Mouse (Mus musculus) CH12.LX (cell line): ENCODE data around the gene Cdyl. TPM values are rescaled to one million over a fixed set of nuclear protein-coding genes. Genes with fewer than 3 reads are reported as not detected.

Experiments
- DNase-seq: peaks from one replicate; pipeline ENCODE4 v3.0.0-alpha.2; 2013; ENCODE audit errors: extremely low read depth
- H3K27ac ChIP-seq: 2 replicates; pipeline ENCODE4 v1.5.1; 2012; ENCODE audit warnings: low read depth, mild to moderate bottlenecking, control low read depth, moderate library complexity; ENCODE audit not compliant: insufficient read depth
- H3K27me3 ChIP-seq: replicated peaks from 2 replicates; pipeline ENCODE3; 2012; ENCODE audit warnings: inconsistent platforms
- H3K36me3 ChIP-seq, 2 experiments: replicated peaks in 1 of 2; 2 replicates each; pipeline versions ENCODE3 to v1.6.1; 2012; ENCODE audit warnings: inconsistent platforms in 1 of 2, low read length in 1 of 2, mild to moderate bottlenecking in 1 of 2, mixed read lengths in 1 of 2, moderate library complexity in 1 of 2; ENCODE audit not compliant: control insufficient read depth in 1 of 2, insufficient read depth in 1 of 2
- H3K4me1 ChIP-seq, 2 experiments: 2 replicates each; pipeline ENCODE4 v1.6.1; 2012; ENCODE audit warnings: inconsistent platforms in 1 of 2, moderate library complexity in 1 of 2; ENCODE audit not compliant: insufficient read depth in 2 of 2, control insufficient read depth in 1 of 2
- H3K4me2 ChIP-seq: 2 replicates; pipeline ENCODE4 v1.6.1; 2012; ENCODE audit warnings: low read depth, mild to moderate bottlenecking, control low read depth; ENCODE audit not compliant: poor library complexity, insufficient read depth, severe bottlenecking
- H3K4me3 ChIP-seq, 3 experiments: fragments of 150-350 bp in 1 of 3; sonication (generic) in 1 of 3; replicated peaks in 1 of 3; 2 replicates each; pipeline versions ENCODE3 to v1.5.1; 2011 to 2012; ENCODE audit warnings: low read depth in 2 of 3, low read length in 2 of 3, mild to moderate bottlenecking in 2 of 3, moderate library complexity in 2 of 3, control low read depth in 1 of 3, improper control_type of control experiment in 1 of 3, inconsistent platforms in 1 of 3, mixed read lengths in 1 of 3; ENCODE audit not compliant: poor library complexity in 1 of 3
- H3K79me2 ChIP-seq: replicated peaks from 2 replicates; pipeline ENCODE4 v1.6.1; 2012; ENCODE audit warnings: mild to moderate bottlenecking, moderate library complexity; ENCODE audit not compliant: control insufficient read depth, poor library complexity, insufficient read depth, severe bottlenecking; ENCODE audit errors: extremely low read depth
- H3K9ac ChIP-seq: 2 replicates; pipeline ENCODE4 v1.6.1; 2012; ENCODE audit warnings: low read depth, mild to moderate bottlenecking, control low read depth, moderate library complexity; ENCODE audit not compliant: insufficient read depth
- H3K9me3 ChIP-seq: replicated peaks from 2 replicates; pipeline ENCODE3; 2012; ENCODE audit warnings: low read length, inconsistent platforms, mixed read lengths
- CHD1 ChIP-seq: IDR thresholded peaks from 2 replicates; pipeline ENCODE4 v1.6.1; 2012; ENCODE audit warnings: low read depth, low read length, improper control_type of control experiment, inconsistent platforms
- EP300 ChIP-seq: IDR thresholded peaks from 2 replicates; pipeline ENCODE4 v1.6.1; 2011; ENCODE audit warnings: low read length, improper control_type of control experiment
- MAFK ChIP-seq: IDR thresholded peaks from 2 replicates; pipeline ENCODE4 v1.6.1; 2011; ENCODE audit warnings: low read length, improper control_type of control experiment; ENCODE audit not compliant: insufficient replicate concordance
- MAZ ChIP-seq: IDR thresholded peaks from 2 replicates; pipeline ENCODE4 v1.6.1; 2012; ENCODE audit warnings: low read depth, mild to moderate bottlenecking, inconsistent platforms, low read length, improper control_type of control experiment, moderate library complexity
- PAX5 ChIP-seq: IDR thresholded peaks from 2 replicates; pipeline ENCODE4 v1.6.1; 2012; ENCODE audit warnings: low read length, inconsistent platforms, mixed read lengths
- POLR2AphosphoS2 ChIP-seq: IDR thresholded peaks from 2 replicates; pipeline ENCODE4 v1.6.1; 2011; ENCODE audit warnings: low read depth, low read length, improper control_type of control experiment
- RAD21 ChIP-seq: IDR thresholded peaks from 2 replicates; pipeline ENCODE4 v1.6.1; 2011; ENCODE audit warnings: low read depth, mild to moderate bottlenecking, low read length, improper control_type of control experiment, moderate library complexity
- RCOR1 ChIP-seq: conservative IDR thresholded peaks from 2 replicates; pipeline ENCODE4 v1.6.1; 2012; ENCODE audit warnings: low read depth, mild to moderate bottlenecking, inconsistent platforms, low read length, improper control_type of control experiment
- SIN3A ChIP-seq: IDR thresholded peaks from 2 replicates; pipeline ENCODE4 v1.6.1; 2012; ENCODE audit warnings: low read length, improper control_type of control experiment, inconsistent platforms
- TBP ChIP-seq: conservative IDR thresholded peaks from 2 replicates; pipeline ENCODE4 v1.6.1; 2011; ENCODE audit warnings: low read depth, low read length, improper control_type of control experiment
- USF1 ChIP-seq: IDR thresholded peaks from 2 replicates; pipeline ENCODE4 v1.6.1; 2014; ENCODE audit warnings: low read depth, mild to moderate bottlenecking, inconsistent platforms, low read length, improper control_type of control experiment
- USF2 ChIP-seq: conservative IDR thresholded peaks from 2 replicates; pipeline ENCODE4 v1.6.1; 2011; ENCODE audit warnings: low read depth, low read length, improper control_type of control experiment
- dilution Hi-C: fragments of 300-500 bp; cut with MboI; formaldehyde crosslinking; loops from 2 replicates; pipeline ENCODE4 v1.14.3; 2020; ENCODE audit warnings: low sequenced_read_pairs; ENCODE audit not compliant: extremely low pct_unique_long_range_greater_than_20kb, extremely low pct_ligation_motif_present
- in situ Hi-C: fragments of 300-500 bp; cut with MboI; formaldehyde crosslinking; loops from 3 replicates; pipeline ENCODE4 v1.14.3; 2019; ENCODE audit warnings: low sequenced_read_pairs, low pct_ligation_motif_present, low pct_unique_long_range_greater_than_20kb, mixed read lengths
- polyA plus RNA-seq: library from polyadenylated mRNA; unstranded; fragments of >175 nt; gene quantifications from 2 replicates; pipeline ENCODE4 v1.2.1, GENCODE M21; 2012; ENCODE audit warnings: low read depth; ENCODE audit not compliant: insufficient read length
- total RNA-seq, 2 experiments: library from RNA; depleted of rRNA; stranded (reverse); fragments of 300-350 nt in 1 of 2; fragments of >200 nt in 1 of 2; gene quantifications; 2 replicates each; pipeline ENCODE4 v1.2.3; 2012 to 2014

The Cdyl gene
- total and polyA plus RNA-seq, 3 experiments = 5.7 to 9.1 (median 8.3) TPM

DNA sequence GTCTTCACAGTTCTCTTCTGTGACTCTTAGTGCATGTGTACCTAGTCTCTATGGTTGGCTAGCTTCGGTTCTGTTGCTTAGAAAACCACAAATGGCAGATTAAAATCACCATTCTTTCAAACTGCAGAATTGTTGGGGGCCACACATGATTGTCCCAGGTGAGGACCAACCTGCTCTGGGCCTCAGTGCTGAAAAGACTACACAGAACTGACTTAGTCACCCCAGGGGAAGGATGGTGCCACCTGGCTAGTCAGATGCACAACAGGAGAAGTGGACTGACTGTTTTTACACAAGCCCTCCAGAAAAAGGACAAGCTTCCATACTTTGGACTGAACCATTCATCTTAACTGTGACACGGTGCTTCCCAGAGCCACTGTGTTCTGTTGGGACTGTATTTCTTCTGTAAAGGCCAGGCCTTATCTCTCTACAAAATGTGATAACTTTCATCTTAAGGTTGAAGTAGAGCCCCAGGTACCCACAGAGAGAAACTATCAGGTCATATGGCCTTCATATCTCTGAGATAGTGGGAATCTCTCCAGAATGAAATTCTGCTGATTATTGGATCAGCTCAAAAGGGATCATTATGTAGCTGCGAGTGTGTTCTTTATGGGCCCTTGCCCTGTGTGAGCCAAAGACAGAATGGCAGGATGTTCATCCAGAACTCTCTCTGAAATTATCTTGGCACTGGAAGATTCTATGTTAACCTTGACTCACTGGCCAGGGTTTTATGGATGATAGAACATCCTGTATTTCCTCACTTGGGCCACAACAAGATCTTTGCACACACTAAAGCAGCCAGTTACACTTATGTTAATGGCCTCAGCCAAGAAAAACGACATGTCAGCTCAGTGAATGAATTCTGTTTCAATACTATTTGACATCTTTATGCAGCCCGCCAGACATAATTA lies 149.9 kb downstream of the Cdyl start:
- Histone ChIP-seq H3K4me1 (peaks cover 26 to 61% of the 10 kb centered on the region in 2 experiments), H3K27ac (no peak overlapping the region), H3K4me3 (no peak overlapping the region), H3K27me3 (no peaks in the 10 kb centered on the region), H3K36me3 (peaks cover 0 to 13% of the 10 kb centered on the region in 2 experiments), H3K79me2 (peaks cover 10% of the 10 kb centered on the region), H3K9ac (no peak overlapping the region), H3K4me2 (no peak overlapping the region), H3K9me3 (peaks cover 4% of the 10 kb centered on the region)
- dilution Hi-C loops = no loop called here
- in situ Hi-C loops = no loop called here
- TF ChIP-seq USF2 (no peak), RCOR1 (no peak), MAZ (no peak), TBP (no peak), RAD21 (no peak), EP300 (no peak), USF1 (no peak), PAX5 (no peak), POLR2AphosphoS2 (no peak), CHD1 (no peak)
- no peak for DNase-seq

DNA sequence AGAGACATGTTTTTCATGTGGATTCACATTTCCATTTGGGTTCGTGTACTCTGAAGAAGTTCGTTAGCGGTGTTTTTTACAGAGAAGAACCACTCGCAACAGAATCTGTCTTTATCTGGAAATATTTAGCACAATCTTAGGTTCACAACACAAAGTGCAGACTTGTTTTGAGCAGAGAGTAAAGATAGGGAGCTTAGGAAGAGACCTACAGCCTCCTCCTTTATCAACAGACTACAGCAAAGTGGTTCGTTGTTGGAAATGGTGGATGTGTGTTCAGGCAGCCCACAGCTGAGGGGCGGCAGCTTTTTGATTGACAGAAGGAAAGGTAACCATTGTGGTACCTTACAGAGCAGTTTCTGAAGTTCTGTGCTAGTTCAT lies 150.5 kb downstream of the Cdyl start:
- no peaks in the 10 kb centered on the region for H3K27me3 ChIP-seq
- peaks cover under 1% of the 10 kb centered on the region for H3K9me3 ChIP-seq
- H3K36me3 ChIP-seq = peaks cover 0 to 9% of the 10 kb centered on the region in 2 experiments
- in situ Hi-C loops = no loop called here
- no peak overlapping the region for H3K27ac ChIP-seq
- H3K9ac ChIP-seq = no peak overlapping the region
- H3K4me2 ChIP-seq = no peak overlapping the region
- no peak for DNase-seq
- TF ChIP-seq MAFK (no peak), SIN3A (0 out of 2 replicates have a peak, but pooled peaks have one; percentile 25)
- TF ChIP-seq, all 38 proteins: peak for 1
- H3K79me2 ChIP-seq = peaks cover 10% of the 10 kb centered on the region
- H3K4me1 ChIP-seq = peaks cover 30 to 68% of the 10 kb centered on the region in 2 experiments
- dilution Hi-C loops = no loop called here
- no peak overlapping the region for H3K4me3 ChIP-seq
